Mouse (Mus musculus): ENCODE measurements around the gene Myocd. TPM values are rescaled to one million over a fixed set of nuclear protein-coding genes. Genes with fewer than 3 reads are reported as not detected.

Gene Myocd
- polyA plus RNA-seq, 1 experiment from 2014 or later: 52.5 TPM

- 88% methylated on average over 3 of the region's 3 CpGs for WGBS
- ATAC-seq (replicated peaks; ENCODE audit: extremely low read depth, insufficient read depth, low FRiP score): no peak
These were observed 130.8 kb downstream of the Myocd start for GRCm38 (mm10) chr11:65139030-65139429.

DNA sequence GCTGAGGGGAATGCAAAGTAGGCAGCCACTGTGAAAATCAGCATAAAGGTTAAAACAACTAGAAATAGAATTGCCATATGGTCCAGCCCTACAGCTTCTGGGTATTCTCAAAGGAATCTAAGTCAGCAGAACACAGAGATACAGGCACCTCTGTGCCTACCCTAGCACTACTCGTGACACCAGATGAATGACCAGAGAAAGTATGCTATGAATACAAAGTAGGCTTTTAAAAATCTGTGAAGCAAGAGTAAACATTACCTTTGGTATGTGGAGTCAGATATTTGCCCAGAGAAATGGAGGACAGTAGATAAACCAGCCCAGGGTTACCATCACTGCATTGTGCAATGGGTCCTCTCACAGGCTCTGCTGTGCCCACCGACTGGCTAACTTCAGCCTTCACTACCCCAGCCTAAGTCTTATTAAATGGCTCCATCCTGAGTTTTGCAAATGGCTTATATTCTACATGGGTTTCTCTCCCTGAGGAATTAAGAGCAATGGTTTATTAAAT, 132.6 kb downstream of the Myocd start:
- no peak overlapping the region for H3K9ac ChIP-seq (ENCODE audit: low read length)
- no peak overlapping the region for H3K4me3 ChIP-seq (ENCODE audit: low read length)
- no peaks in the 10 kb centered on the region for H3K36me3 ChIP-seq (ENCODE audit: control insufficient read depth, insufficient read depth)
- no peaks in the 10 kb centered on the region for H3K9me3 ChIP-seq (replicated peaks; ENCODE audit: control insufficient read depth, low read length)
- ATAC-seq (replicated peaks; ENCODE audit: extremely low read depth, insufficient read depth, low FRiP score): no peak
- H3K4me1 ChIP-seq (ENCODE audit: control insufficient read depth, insufficient read depth, low read length): peaks cover 19% of the 10 kb centered on the region
- H3K27ac ChIP-seq (ENCODE audit: low read length): no peak overlapping the region
- H3K27me3 ChIP-seq (ENCODE audit: control insufficient read depth, insufficient read depth, low read length): no peaks in the 10 kb centered on the region
- H3K4me2 ChIP-seq (ENCODE audit: low read depth, low read length): no peak overlapping the region
- WGBS: 59% methylated on average over 2 of the region's 2 CpGs

More at GRCm38 (mm10) chr11:65139030-65139429, 130.8 kb downstream of the Myocd start:
- Histone ChIP-seq H3K4me3 (ENCODE audit: low read length) (no peak overlapping the region), H3K4me2 (ENCODE audit: low read depth, low read length) (no peak overlapping the region), H3K9ac (ENCODE audit: low read length) (no peak overlapping the region), H3K27me3 (ENCODE audit: control insufficient read depth, insufficient read depth, low read length) (no peaks in the 10 kb centered on the region), H3K27ac (ENCODE audit: low read length) (no peak overlapping the region), H3K9me3 (replicated peaks; ENCODE audit: control insufficient read depth, low read length) (no peaks in the 10 kb centered on the region), H3K4me1 (ENCODE audit: control insufficient read depth, insufficient read depth, low read length) (peaks cover 25% of the 10 kb centered on the region), H3K36me3 (ENCODE audit: control insufficient read depth, insufficient read depth) (no peaks in the 10 kb centered on the region)

DNA sequence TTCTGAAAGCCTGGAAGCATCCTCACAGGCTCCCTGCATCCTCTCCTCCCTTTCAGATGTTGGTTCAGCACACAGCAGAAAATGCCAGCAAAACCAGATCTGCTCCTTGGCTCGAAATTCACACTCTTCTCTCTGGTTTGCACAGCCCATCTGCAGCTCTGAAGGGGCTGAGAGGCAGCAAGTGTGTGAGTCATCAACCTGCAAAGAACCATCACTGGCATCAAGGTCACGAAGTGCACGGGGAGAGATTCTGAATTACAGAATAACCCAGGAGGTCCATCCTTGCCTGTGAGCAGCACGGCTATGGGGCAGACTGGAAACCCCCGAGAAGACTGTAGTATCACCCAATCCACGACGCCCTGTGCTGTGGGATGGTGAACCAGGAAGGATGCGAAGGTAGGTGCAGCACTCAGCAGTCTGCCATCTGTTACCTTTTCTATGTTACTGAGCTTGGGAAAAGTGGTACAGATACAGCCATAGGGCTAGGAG, 134.5 kb downstream of the Myocd start:
- WGBS: 66% methylated on average over 8 of the region's 8 CpGs
- no peaks in the 10 kb centered on the region for H3K9me3 ChIP-seq (replicated peaks; ENCODE audit: control insufficient read depth, low read length)
- H3K9ac ChIP-seq (ENCODE audit: low read length): no peak overlapping the region
- ATAC-seq (replicated peaks; ENCODE audit: extremely low read depth, insufficient read depth, low FRiP score): no peak
- no peaks in the 10 kb centered on the region for H3K27me3 ChIP-seq (ENCODE audit: control insufficient read depth, insufficient read depth, low read length)
- H3K4me1 ChIP-seq (ENCODE audit: control insufficient read depth, insufficient read depth, low read length): peaks cover 15% of the 10 kb centered on the region
- no peak overlapping the region for H3K4me3 ChIP-seq (ENCODE audit: low read length)
- no peaks in the 10 kb centered on the region for H3K36me3 ChIP-seq (ENCODE audit: control insufficient read depth, insufficient read depth)
- H3K4me2 ChIP-seq (ENCODE audit: low read depth, low read length): no peak overlapping the region
- no peak overlapping the region for H3K27ac ChIP-seq (ENCODE audit: low read length)

DNA sequence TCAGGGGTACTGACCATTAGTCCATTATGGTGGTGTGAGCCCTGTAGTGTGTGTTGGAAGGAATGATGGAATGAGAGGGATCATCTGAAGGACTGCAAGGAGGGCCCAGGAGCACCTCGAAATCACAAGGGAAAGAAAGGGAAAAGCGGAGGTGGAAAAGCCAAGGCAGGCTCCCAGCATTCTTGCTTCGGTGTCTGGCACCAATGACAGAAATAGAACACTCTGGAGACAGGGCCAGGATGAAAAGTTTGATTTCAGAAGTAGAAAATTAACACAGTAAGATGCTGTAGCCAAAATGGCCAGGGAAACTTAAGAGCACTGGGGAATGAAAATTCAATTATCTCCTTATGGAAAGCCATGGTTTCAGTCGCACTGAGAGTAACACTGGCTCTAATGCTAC, 136.1 kb downstream of the Myocd start:
- Histone ChIP-seq H3K4me1 (ENCODE audit: control insufficient read depth, insufficient read depth, low read length) (peaks cover 12% of the 10 kb centered on the region), H3K4me3 (ENCODE audit: low read length) (no peak overlapping the region), H3K36me3 (ENCODE audit: control insufficient read depth, insufficient read depth) (no peaks in the 10 kb centered on the region), H3K27me3 (ENCODE audit: control insufficient read depth, insufficient read depth, low read length) (no peaks in the 10 kb centered on the region), H3K9me3 (replicated peaks; ENCODE audit: control insufficient read depth, low read length) (no peaks in the 10 kb centered on the region), H3K9ac (ENCODE audit: low read length) (no peak overlapping the region), H3K27ac (ENCODE audit: low read length) (no peak overlapping the region), H3K4me2 (ENCODE audit: low read depth, low read length) (no peak overlapping the region)
- ATAC-seq (replicated peaks; ENCODE audit: extremely low read depth, insufficient read depth, low FRiP score): no peak
- 74% methylated on average over 4 of the region's 4 CpGs for WGBS

- H3K27ac ChIP-seq (ENCODE audit: low read length): no peak overlapping the region
- ATAC-seq (replicated peaks; ENCODE audit: extremely low read depth, insufficient read depth, low FRiP score): no peak
- no peaks in the 10 kb centered on the region for H3K27me3 ChIP-seq (ENCODE audit: control insufficient read depth, insufficient read depth, low read length)
- no peak overlapping the region for H3K4me3 ChIP-seq (ENCODE audit: low read length)
- H3K36me3 ChIP-seq (ENCODE audit: control insufficient read depth, insufficient read depth): no peaks in the 10 kb centered on the region
- H3K4me2 ChIP-seq (ENCODE audit: low read depth, low read length): no peak overlapping the region
- H3K9ac ChIP-seq (ENCODE audit: low read length): no peak overlapping the region
- 75% methylated on average over 4 of the region's 4 CpGs for WGBS
- H3K4me1 ChIP-seq (ENCODE audit: control insufficient read depth, insufficient read depth, low read length): peaks cover 14% of the 10 kb centered on the region
- no peaks in the 10 kb centered on the region for H3K9me3 ChIP-seq (replicated peaks; ENCODE audit: control insufficient read depth, low read length)
These were observed 140.7 kb downstream of the Myocd start for GRCm38 (mm10) chr11:65129110-65129509.

GRCm38 (mm10) chr11:65128666-65129065, 141.1 kb downstream of the Myocd start:
- Histone ChIP-seq H3K27ac (ENCODE audit: low read length) (no peak overlapping the region), H3K4me2 (ENCODE audit: low read depth, low read length) (no peak overlapping the region), H3K9ac (ENCODE audit: low read length) (no peak overlapping the region), H3K36me3 (ENCODE audit: control insufficient read depth, insufficient read depth) (no peaks in the 10 kb centered on the region), H3K9me3 (replicated peaks; ENCODE audit: control insufficient read depth, low read length) (no peaks in the 10 kb centered on the region), H3K27me3 (ENCODE audit: control insufficient read depth, insufficient read depth, low read length) (no peaks in the 10 kb centered on the region), H3K4me1 (ENCODE audit: control insufficient read depth, insufficient read depth, low read length) (peaks cover 11% of the 10 kb centered on the region), H3K4me3 (ENCODE audit: low read length) (no peak overlapping the region)
- ATAC-seq (replicated peaks; ENCODE audit: extremely low read depth, insufficient read depth, low FRiP score): no peak
- 80% methylated on average over 4 of the region's 4 CpGs for WGBS

DNA sequence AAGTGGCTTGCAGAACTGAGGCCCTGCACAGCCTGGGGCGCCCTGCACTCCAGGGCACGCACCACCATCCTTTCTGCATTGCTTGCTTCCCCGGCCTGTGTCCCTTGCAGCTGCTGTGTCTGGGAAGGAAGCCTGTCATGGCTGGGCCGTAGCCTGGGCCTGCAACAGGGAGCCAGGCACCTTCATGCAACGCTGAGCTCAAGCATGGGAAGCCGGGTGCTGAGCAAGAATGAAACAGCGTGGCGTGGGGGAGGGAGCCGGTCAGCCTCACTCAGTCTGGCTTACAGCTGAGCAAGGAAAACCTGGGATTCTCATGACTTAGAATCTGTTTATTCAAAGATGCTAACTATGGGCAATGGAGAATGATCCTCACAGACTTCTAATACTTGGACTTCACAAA, 143.2 kb downstream of the Myocd start:
- H3K4me1 ChIP-seq (ENCODE audit: control insufficient read depth, insufficient read depth, low read length): peaks cover 9% of the 10 kb centered on the region; the same call in 1 of the 2 replicates
- H3K9ac ChIP-seq (ENCODE audit: low read length): no peak overlapping the region
- no peaks in the 10 kb centered on the region for H3K9me3 ChIP-seq (replicated peaks; ENCODE audit: control insufficient read depth, low read length)
- H3K27ac ChIP-seq (ENCODE audit: low read length): peak overlapping the region; percentile 17; the same call in 1 of the 2 replicates
- no peak overlapping the region for H3K4me2 ChIP-seq (ENCODE audit: low read depth, low read length)
- ATAC-seq (replicated peaks; ENCODE audit: extremely low read depth, insufficient read depth, low FRiP score): no peak
- WGBS: 69% methylated on average over 9 of the region's 9 CpGs
- H3K36me3 ChIP-seq (ENCODE audit: control insufficient read depth, insufficient read depth): no peaks in the 10 kb centered on the region
- no peak overlapping the region for H3K4me3 ChIP-seq (ENCODE audit: low read length)
- H3K27me3 ChIP-seq (ENCODE audit: control insufficient read depth, insufficient read depth, low read length): no peaks in the 10 kb centered on the region

Other genes with a start within 250 kb of the Myocd start
- 0.27 TPM in 1 of 2 replicates, not detected in the other for gene 1700086D15Rik, start 110.1 kb downstream of the Myocd start, polyA plus RNA-seq (2015; fragmentation: Nextera tagmentation; extraction: Ambion mirVana)
- gene Arhgap44, start 107.0 kb downstream of the Myocd start, polyA plus RNA-seq (2015; fragmentation: Nextera tagmentation; extraction: Ambion mirVana): 11.3 and 11.4 TPM in 2 replicates

Data from heart, embryonic 16.5 days (tissue).